Mouse (Mus musculus) CH12.LX (cell line): ENCODE measurements around the gene Alg10b. TPM values are rescaled to one million over a fixed set of nuclear protein-coding genes. Genes with fewer than 3 reads are reported as not detected.
"Not testable (repeated sequence)": the region's sequence is repeated elsewhere in the genome, so short reads cannot be mapped to it uniquely, and the experiment has no call there.

Experiments used
- DNase-seq: peaks from one replicate; pipeline ENCODE4 v3.0.0-alpha.2; 2013; ENCODE audit errors: extremely low read depth
- H3K27ac ChIP-seq: 2 replicates; pipeline ENCODE4 v1.5.1; 2012; ENCODE audit warnings: low read depth, mild to moderate bottlenecking, control low read depth, moderate library complexity; ENCODE audit not compliant: insufficient read depth
- H3K27me3 ChIP-seq: replicated peaks from 2 replicates; pipeline ENCODE3; 2012; ENCODE audit warnings: inconsistent platforms
- H3K36me3 ChIP-seq, 2 experiments: replicated peaks in 1 of 2; 2 replicates each; pipeline versions ENCODE3 to v1.6.1; 2012; ENCODE audit warnings: inconsistent platforms in 1 of 2, low read length in 1 of 2, mild to moderate bottlenecking in 1 of 2, mixed read lengths in 1 of 2, moderate library complexity in 1 of 2; ENCODE audit not compliant: control insufficient read depth in 1 of 2, insufficient read depth in 1 of 2
- H3K4me1 ChIP-seq, 2 experiments: 2 replicates each; pipeline ENCODE4 v1.6.1; 2012; ENCODE audit warnings: inconsistent platforms in 1 of 2, moderate library complexity in 1 of 2; ENCODE audit not compliant: insufficient read depth in 2 of 2, control insufficient read depth in 1 of 2
- H3K4me2 ChIP-seq: 2 replicates; pipeline ENCODE4 v1.6.1; 2012; ENCODE audit warnings: low read depth, mild to moderate bottlenecking, control low read depth; ENCODE audit not compliant: poor library complexity, insufficient read depth, severe bottlenecking
- H3K4me3 ChIP-seq, 3 experiments: fragments of 150-350 bp in 1 of 3; sonication (generic) in 1 of 3; replicated peaks in 1 of 3; 2 replicates each; pipeline versions ENCODE3 to v1.5.1; 2011 to 2012; ENCODE audit warnings: low read depth in 2 of 3, low read length in 2 of 3, mild to moderate bottlenecking in 2 of 3, moderate library complexity in 2 of 3, control low read depth in 1 of 3, improper control_type of control experiment in 1 of 3, inconsistent platforms in 1 of 3, mixed read lengths in 1 of 3; ENCODE audit not compliant: poor library complexity in 1 of 3
- H3K79me2 ChIP-seq: replicated peaks from 2 replicates; pipeline ENCODE4 v1.6.1; 2012; ENCODE audit warnings: mild to moderate bottlenecking, moderate library complexity; ENCODE audit not compliant: control insufficient read depth, poor library complexity, insufficient read depth, severe bottlenecking; ENCODE audit errors: extremely low read depth
- H3K9ac ChIP-seq: 2 replicates; pipeline ENCODE4 v1.6.1; 2012; ENCODE audit warnings: low read depth, mild to moderate bottlenecking, control low read depth, moderate library complexity; ENCODE audit not compliant: insufficient read depth
- H3K9me3 ChIP-seq: replicated peaks from 2 replicates; pipeline ENCODE3; 2012; ENCODE audit warnings: low read length, inconsistent platforms, mixed read lengths
- BHLHE40 ChIP-seq: IDR thresholded peaks from 2 replicates; pipeline ENCODE4 v1.6.1; 2011; ENCODE audit warnings: mild to moderate bottlenecking, low read depth, low read length, improper control_type of control experiment
- CHD2 ChIP-seq: IDR thresholded peaks from 2 replicates; pipeline ENCODE4 v1.6.1; 2011; ENCODE audit warnings: low read length, improper control_type of control experiment
- CTCF ChIP-seq, 2 experiments: IDR thresholded peaks in 1 of 2; conservative IDR thresholded peaks in 1 of 2; 2 replicates each; pipeline ENCODE4 v1.5.1; 2011 to 2012; ENCODE audit warnings: low read depth in 2 of 2, low read length in 2 of 2, improper control_type of control experiment in 1 of 2, inconsistent platforms in 1 of 2, mild to moderate bottlenecking in 1 of 2, moderate library complexity in 1 of 2
- E2F4 ChIP-seq: IDR thresholded peaks from 2 replicates; pipeline ENCODE4 v1.6.1; 2011; ENCODE audit warnings: low read depth, low read length, improper control_type of control experiment; ENCODE audit not compliant: insufficient replicate concordance
- ELF1 ChIP-seq: IDR thresholded peaks from 2 replicates; pipeline ENCODE4 v1.6.1; 2014; ENCODE audit warnings: low read depth, mild to moderate bottlenecking, inconsistent platforms, low read length, improper control_type of control experiment
- GABPA ChIP-seq: IDR thresholded peaks from 2 replicates; pipeline ENCODE4 v1.6.1; 2012; ENCODE audit warnings: low read depth, low read length, improper control_type of control experiment, inconsistent platforms; ENCODE audit not compliant: insufficient replicate concordance
- HCFC1 ChIP-seq: IDR thresholded peaks from 2 replicates; pipeline ENCODE4 v1.6.1; 2012; ENCODE audit warnings: low read depth, mild to moderate bottlenecking, inconsistent platforms, low read length, improper control_type of control experiment
- IRF4 ChIP-seq: IDR thresholded peaks from 2 replicates; pipeline ENCODE4 v1.6.1; 2014; ENCODE audit warnings: low read depth, mild to moderate bottlenecking, inconsistent platforms, low read length, improper control_type of control experiment
- JUND ChIP-seq: conservative IDR thresholded peaks from 2 replicates; pipeline ENCODE4 v1.6.1; 2011; ENCODE audit warnings: low read depth, low read length, improper control_type of control experiment
- MAX ChIP-seq: IDR thresholded peaks from 2 replicates; pipeline ENCODE4 v1.6.1; 2011; ENCODE audit warnings: low read length, improper control_type of control experiment
- MEF2A ChIP-seq: IDR thresholded peaks from 2 replicates; pipeline ENCODE4 v1.6.1; 2014; ENCODE audit warnings: low read depth, mild to moderate bottlenecking, inconsistent platforms, low read length, improper control_type of control experiment, borderline replicate concordance
- MXI1 ChIP-seq: IDR thresholded peaks from 2 replicates; pipeline ENCODE4 v1.6.1; 2011; ENCODE audit warnings: mild to moderate bottlenecking, low read depth, low read length, improper control_type of control experiment
- MYC ChIP-seq: IDR thresholded peaks from 2 replicates; pipeline ENCODE4 v1.6.1; 2011; ENCODE audit warnings: low read depth, mild to moderate bottlenecking, improper control_type of control experiment, low read length
- NELFE ChIP-seq: IDR thresholded peaks from 2 replicates; pipeline ENCODE4 v1.6.1; 2011; ENCODE audit warnings: low read depth, low read length, improper control_type of control experiment
- NRF1 ChIP-seq: IDR thresholded peaks from 2 replicates; pipeline ENCODE4 v1.6.1; 2014; ENCODE audit warnings: low read depth, mild to moderate bottlenecking, inconsistent platforms, low read length, improper control_type of control experiment, moderate library complexity
- RAD21 ChIP-seq: IDR thresholded peaks from 2 replicates; pipeline ENCODE4 v1.6.1; 2011; ENCODE audit warnings: low read depth, mild to moderate bottlenecking, low read length, improper control_type of control experiment, moderate library complexity
- RCOR1 ChIP-seq: conservative IDR thresholded peaks from 2 replicates; pipeline ENCODE4 v1.6.1; 2012; ENCODE audit warnings: low read depth, mild to moderate bottlenecking, inconsistent platforms, low read length, improper control_type of control experiment
- SMC3 ChIP-seq: IDR thresholded peaks from 2 replicates; pipeline ENCODE4 v1.6.1; 2011; ENCODE audit warnings: low read depth, low read length, improper control_type of control experiment
- TCF12 ChIP-seq: IDR thresholded peaks from 2 replicates; pipeline ENCODE4 v1.6.1; 2014; ENCODE audit warnings: low read depth, mild to moderate bottlenecking, inconsistent platforms, low read length, improper control_type of control experiment
- USF2 ChIP-seq: conservative IDR thresholded peaks from 2 replicates; pipeline ENCODE4 v1.6.1; 2011; ENCODE audit warnings: low read depth, low read length, improper control_type of control experiment
- ZC3H11A ChIP-seq: IDR thresholded peaks from 2 replicates; pipeline ENCODE4 v1.6.1; 2012; ENCODE audit warnings: low read depth, mild to moderate bottlenecking, inconsistent platforms, low read length, improper control_type of control experiment
- ZKSCAN1 ChIP-seq: IDR thresholded peaks from 2 replicates; pipeline ENCODE4 v1.6.1; 2012; ENCODE audit warnings: low read depth, inconsistent platforms, low read length, improper control_type of control experiment, borderline replicate concordance
- dilution Hi-C: fragments of 300-500 bp; cut with MboI; formaldehyde crosslinking; loops from 2 replicates; pipeline ENCODE4 v1.14.3; 2020; ENCODE audit warnings: low sequenced_read_pairs; ENCODE audit not compliant: extremely low pct_unique_long_range_greater_than_20kb, extremely low pct_ligation_motif_present
- in situ Hi-C: fragments of 300-500 bp; cut with MboI; formaldehyde crosslinking; loops from 3 replicates; pipeline ENCODE4 v1.14.3; 2019; ENCODE audit warnings: low sequenced_read_pairs, low pct_ligation_motif_present, low pct_unique_long_range_greater_than_20kb, mixed read lengths
- polyA plus RNA-seq: library from polyadenylated mRNA; unstranded; fragments of >175 nt; gene quantifications from 2 replicates; pipeline ENCODE4 v1.2.1, GENCODE M21; 2012; ENCODE audit warnings: low read depth; ENCODE audit not compliant: insufficient read length
- total RNA-seq, 2 experiments: library from RNA; depleted of rRNA; stranded (reverse); fragments of 300-350 nt in 1 of 2; fragments of >200 nt in 1 of 2; gene quantifications; 2 replicates each; pipeline ENCODE4 v1.2.3; 2012 to 2014

The Alg10b gene
- total and polyA plus RNA-seq, 3 experiments, result 12.2 to 28.4 (median 20.8) TPM

- TF ChIP-seq HCFC1, result peak; percentile 87
- TF ChIP-seq, all 38 proteins: peak for 19
Observed at GRCm38 (mm10) chr15:90223969-90224750, at the start of gene Alg10b (continued).

- H3K27me3 ChIP-seq, H3K4me2 ChIP-seq, H3K79me2 ChIP-seq, H3K4me1 ChIP-seq, H3K4me3 ChIP-seq, H3K36me3 ChIP-seq, H3K9ac ChIP-seq, in situ Hi-C loops, dilution Hi-C loops, H3K27ac ChIP-seq, DNase-seq: not testable (repeated sequence)
- H3K9me3 ChIP-seq, result peaks cover 34% of the 10 kb centered on the region
Observed at GRCm38 (mm10) chr15:90183108-90183507, 41.0 kb upstream of the Alg10b start.

- no peaks in the 10 kb centered on the region for H3K36me3 ChIP-seq
- no peak overlapping the region for H3K4me3 ChIP-seq
- dilution Hi-C loops, result no loop called here
- H3K79me2 ChIP-seq, result no peaks in the 10 kb centered on the region
- H3K9ac ChIP-seq, result no peak overlapping the region
- H3K27ac ChIP-seq, result no peak overlapping the region
- H3K27me3 ChIP-seq, result no peaks in the 10 kb centered on the region
- H3K4me1 ChIP-seq, result no peaks in the 10 kb centered on the region
- peaks cover 32% of the 10 kb centered on the region for H3K9me3 ChIP-seq
- in situ Hi-C loops, result no loop called here
- no peak for TF ChIP-seq CTCF (conservative IDR thresholded peaks at IDR 0.05 in 1 of 2, IDR thresholded peaks at IDR 0.05 in 1 of 2; ENCODE audit: low read depth in 2 of 2, low read length in 2 of 2)
- no peak for TF ChIP-seq E2F4
- no peak for TF ChIP-seq ZKSCAN1
- TF ChIP-seq IRF4, result no peak
- no peak for TF ChIP-seq MXI1
- TF ChIP-seq GABPA, result no peak
- TF ChIP-seq ZC3H11A, result no peak
- TF ChIP-seq MAX, result no peak
- no peak for TF ChIP-seq MYC
- TF ChIP-seq SMC3, result no peak
- no peak overlapping the region for H3K4me2 ChIP-seq
- DNase-seq, result no peak
Observed at GRCm38 (mm10) chr15:90183511-90183910, 40.6 kb upstream of the Alg10b start.

GRCm38 (mm10) chr15:90184743-90185142 lies 39.4 kb upstream of the Alg10b start:
- no peak overlapping the region for H3K4me3 ChIP-seq
- no peaks in the 10 kb centered on the region for H3K4me1 ChIP-seq
- H3K9me3 ChIP-seq, result peaks cover 41% of the 10 kb centered on the region
- no peaks in the 10 kb centered on the region for H3K27me3 ChIP-seq
- H3K4me2 ChIP-seq, result no peak overlapping the region
- H3K9ac ChIP-seq, result no peak overlapping the region
- H3K36me3 ChIP-seq, result no peaks in the 10 kb centered on the region
- H3K79me2 ChIP-seq, result no peaks in the 10 kb centered on the region
- in situ Hi-C loops, result no loop called here
- DNase-seq, result no peak
- no peak overlapping the region for H3K27ac ChIP-seq
- dilution Hi-C loops, result no loop called here
- TF ChIP-seq CTCF (conservative IDR thresholded peaks at IDR 0.05 in 1 of 2, IDR thresholded peaks at IDR 0.05 in 1 of 2; ENCODE audit: low read depth in 2 of 2, low read length in 2 of 2) (no peak), IRF4 (no peak), TCF12 (no peak), MXI1 (no peak), MYC (no peak), RCOR1 (no peak), BHLHE40 (no peak), CHD2 (no peak), USF2 (no peak), ELF1 (no peak), NELFE (no peak), ZKSCAN1 (no peak), MEF2A (no peak), E2F4 (no peak), JUND (no peak), SMC3 (no peak), NRF1 (no peak), RAD21 (no peak)
